Mouse (Mus musculus) hindbrain, postnatal 0 days (tissue): ENCODE measurements around the gene Eomes. TPM values are rescaled to one million over a fixed set of nuclear protein-coding genes. Genes with fewer than 3 reads are reported as not detected.

Experiments
- ATAC-seq: fragments of 200-750 bp; cut with Nextera tagmentation; 2 replicates; pipeline ENCODE4 v1.8.0; 2017; ENCODE audit warnings: mild to moderate bottlenecking, moderate TSS enrichment, moderate library complexity
- DNase-seq: peaks from one replicate; pipeline ENCODE4 v3.0.0-alpha.2; 2015; ENCODE audit warnings: low spot score
- H3K27ac ChIP-seq: fragments of 300-500 bp; sonication (generic); 2 replicates; pipeline ENCODE4 v1.5.1; 2014; ENCODE audit warnings: mild to moderate bottlenecking
- H3K27me3 ChIP-seq: fragments of 300-500 bp; sonication (generic); 2 replicates; pipeline ENCODE4 v1.6.1; 2014; ENCODE audit warnings: low read length, mixed read lengths; ENCODE audit not compliant: insufficient read depth
- H3K36me3 ChIP-seq: fragments of 300-500 bp; sonication (generic); 2 replicates; pipeline ENCODE4 v1.6.1; 2014; ENCODE audit warnings: low read length, mixed read lengths; ENCODE audit not compliant: insufficient read depth
- H3K4me1 ChIP-seq: fragments of 300-500 bp; sonication (generic); 2 replicates; pipeline ENCODE4 v1.6.1; 2014; ENCODE audit warnings: antibody characterized with exemption, low read length, mixed read lengths; ENCODE audit not compliant: insufficient read depth
- H3K4me2 ChIP-seq: fragments of 300-500 bp; sonication (generic); 2 replicates; pipeline ENCODE4 v1.6.1; 2014; ENCODE audit warnings: low read depth, mild to moderate bottlenecking, low read length, moderate library complexity, mixed read lengths
- H3K4me3 ChIP-seq: fragments of 300-500 bp; sonication (generic); 2 replicates; pipeline ENCODE4 v1.5.1; 2014; ENCODE audit warnings: low read length
- H3K9ac ChIP-seq: fragments of 300-500 bp; sonication (generic); replicated peaks from 2 replicates; pipeline ENCODE4 v1.6.1; 2014; ENCODE audit warnings: mild to moderate bottlenecking, low read length, moderate library complexity, mixed read lengths
- H3K9me3 ChIP-seq: fragments of 300-500 bp; sonication (generic); 2 replicates; pipeline ENCODE4 v1.6.1; 2016; ENCODE audit warnings: low read length, mixed read lengths
- CTCF ChIP-seq: IDR thresholded peaks from 2 replicates; pipeline ENCODE4 v1.5.1; 2016; ENCODE audit warnings: antibody characterized with exemption, control low read depth, low read depth
- WGBS: fragments of 180-500 bp; shearing (Covaris S2); extraction: QIAGEN DNeasy Blood & Tissue Kit; methylation state at CpG from one replicate; pipeline ENCODE4 v1.1.7; 2014; 5-methylcytosine and 5-hydroxymethylcytosine counted together
- polyA plus RNA-seq: library from polyadenylated mRNA; unstranded; fragments of >200 nt; fragmentation: Nextera tagmentation; extraction: Ambion mirVana; gene quantifications from 2 replicates; pipeline ENCODE4 v1.2.1, GENCODE M21; 2015
- total RNA-seq: library from RNA; depleted of rRNA; stranded (reverse); fragments of >200 nt; gene quantifications from 2 replicates; pipeline ENCODE4 v1.2.3, GENCODE M21; 2014

The Eomes gene
- total and polyA plus RNA-seq, 2 experiments from 2014 or later, result 8.6 to 19.4 TPM

DNA sequence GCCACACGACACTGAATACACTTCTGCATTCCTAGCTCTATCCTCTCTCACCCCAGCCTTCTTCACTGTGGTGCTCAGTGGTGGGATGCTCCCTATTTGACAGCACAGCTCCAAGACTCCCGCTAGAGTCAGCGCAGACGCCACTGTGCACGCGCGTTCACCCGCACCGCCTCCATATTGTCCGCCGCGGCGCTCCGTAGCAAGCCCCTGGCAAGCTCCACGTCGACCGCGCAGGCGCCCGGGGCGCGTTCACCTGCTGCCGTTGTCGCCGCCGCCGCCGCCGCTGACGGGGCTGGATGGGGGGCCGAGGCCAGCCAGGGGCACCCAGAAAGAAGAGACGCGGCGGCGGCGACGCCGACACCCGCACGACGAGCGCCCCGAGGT lies 28.0 kb downstream of the Eomes start, which contains the start of gene Golga4:
Gene Golga4 (plus strand): TSS at position 248 of the 384 bp plus-strand sequence.
- Histone ChIP-seq H3K4me1 (peaks cover 10% of the 10 kb centered on the region; the same call in 1 of the 2 replicates), H3K36me3 (no peaks in the 10 kb centered on the region), H3K4me2 (peak within 1 kb of the TSS; percentile 92), H3K27me3 (no peaks in the 10 kb centered on the region), H3K9ac (peak within 1 kb of the TSS; percentile 93), H3K27ac (peak within 1 kb of the TSS; percentile 85), H3K9me3 (no peaks in the 10 kb centered on the region), H3K4me3 (peak within 1 kb of the TSS; percentile 92)
- no peak for TF ChIP-seq CTCF
- ATAC-seq (peak; percentile 95), DNase-seq (peak; percentile 95)
- WGBS, result under 1% methylated on average over 43 of the region's 43 CpGs

DNA sequence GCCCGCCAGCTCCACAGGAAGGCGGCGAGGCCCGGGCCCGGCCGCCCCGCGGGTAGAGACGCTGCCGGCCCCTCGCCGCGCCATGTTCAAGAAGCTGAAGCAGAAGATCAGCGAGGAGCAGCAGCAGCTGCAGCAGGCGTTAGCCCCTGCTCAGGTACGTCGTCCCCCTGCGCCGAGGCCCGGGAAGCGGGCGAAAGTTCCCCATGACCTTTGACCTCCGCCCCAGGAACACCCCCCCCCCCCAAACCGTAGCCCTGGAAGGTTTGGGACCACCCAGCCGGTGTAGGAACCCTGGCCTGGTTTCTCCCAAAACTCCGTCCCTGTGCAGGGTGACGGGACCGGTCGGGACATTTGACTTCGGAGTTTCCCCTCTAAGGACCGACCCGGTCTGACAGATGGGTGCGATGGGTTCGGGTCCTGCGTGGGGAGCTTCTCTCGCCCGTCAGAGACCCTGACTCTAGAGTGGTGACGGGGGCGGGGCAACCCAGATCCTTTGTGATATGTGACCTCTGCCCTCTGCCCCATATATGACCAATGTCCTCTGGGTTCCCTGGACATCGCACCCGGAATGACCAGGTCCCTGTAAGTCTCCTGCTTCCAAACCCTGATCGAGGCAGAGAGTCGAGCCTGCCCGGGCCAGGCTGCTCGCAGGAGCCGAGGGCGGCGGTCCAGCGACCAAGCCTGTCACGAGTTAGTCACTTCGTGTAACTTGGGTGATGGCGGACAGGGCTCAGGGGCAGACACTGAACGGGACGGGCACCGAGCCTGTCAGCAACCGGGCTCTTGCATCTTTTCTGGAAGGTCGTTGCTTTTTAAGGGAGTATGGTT lies 28.6 kb downstream of the Eomes start:
- Histone ChIP-seq H3K4me2 (peak overlapping the region; percentile 92), H3K4me3 (peak overlapping the region; percentile 92), H3K9ac (peak overlapping the region; percentile 93), H3K27ac (peak overlapping the region; percentile 85), H3K27me3 (no peaks in the 10 kb centered on the region), H3K9me3 (no peaks in the 10 kb centered on the region), H3K4me1 (peaks cover 10% of the 10 kb centered on the region; the same call in 1 of the 2 replicates), H3K36me3 (no peaks in the 10 kb centered on the region)
- no peak for TF ChIP-seq CTCF
- WGBS, result under 1% methylated on average over 55 of the region's 57 CpGs
- peak; percentile 14 for DNase-seq
- peak; percentile 66 for ATAC-seq

DNA sequence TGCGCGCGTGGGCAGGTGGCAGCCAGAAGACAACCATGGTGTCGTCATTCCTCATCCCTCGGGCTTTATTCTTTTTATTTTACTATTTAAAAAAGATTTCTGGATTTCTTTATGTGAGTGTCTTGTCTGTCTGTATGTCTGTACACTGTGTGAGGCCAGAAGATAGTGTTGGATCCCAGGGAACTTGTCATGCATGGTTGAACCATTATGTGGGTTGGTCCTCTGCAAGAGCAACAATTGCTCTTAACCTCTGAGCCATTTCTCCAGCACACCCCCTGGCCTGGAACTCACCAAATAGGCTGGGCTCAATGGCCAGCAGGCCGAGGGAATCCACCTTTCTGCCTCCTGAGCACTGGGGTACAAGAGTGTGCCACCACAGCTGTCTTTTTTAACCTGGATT lies 29.5 kb downstream of the Eomes start:
- H3K9ac ChIP-seq, result no peak overlapping the region; the same call in 1 of the 2 replicates
- no peaks in the 10 kb centered on the region for H3K36me3 ChIP-seq
- 67% methylated on average over 6 of the region's 6 CpGs for WGBS
- no peak overlapping the region for H3K27ac ChIP-seq
- peak overlapping the region; percentile 92; the same call in 1 of the 2 replicates for H3K4me3 ChIP-seq
- peaks cover 10% of the 10 kb centered on the region; the same call in 1 of the 2 replicates for H3K4me1 ChIP-seq
- H3K9me3 ChIP-seq, result no peaks in the 10 kb centered on the region
- peak overlapping the region; percentile 92 for H3K4me2 ChIP-seq
- no peak for TF ChIP-seq CTCF
- ATAC-seq (no peak), DNase-seq (no peak)
- H3K27me3 ChIP-seq, result no peaks in the 10 kb centered on the region

DNA sequence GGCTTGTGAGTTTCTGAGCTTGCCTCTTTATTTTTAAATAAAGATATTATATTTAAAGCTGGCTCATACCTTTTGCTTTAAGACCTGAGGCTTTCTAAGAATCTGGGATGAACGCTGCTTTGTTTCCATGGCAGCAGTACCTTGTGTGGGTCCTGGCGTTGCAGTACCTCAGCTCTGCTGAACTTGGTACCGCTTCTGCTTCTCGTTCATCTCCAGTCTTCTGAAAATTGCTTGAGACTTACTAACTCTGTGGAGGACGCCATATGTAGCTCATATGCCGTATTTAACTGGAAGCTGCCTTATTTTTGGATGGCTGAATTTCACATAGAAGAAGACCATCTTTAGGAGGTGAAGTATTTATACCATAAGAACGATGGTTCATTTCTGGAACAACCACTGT lies 30.6 kb downstream of the Eomes start:
- H3K4me1 ChIP-seq, result peaks cover 10% of the 10 kb centered on the region; the same call in 1 of the 2 replicates
- no peak for DNase-seq
- no peaks in the 10 kb centered on the region for H3K27me3 ChIP-seq
- WGBS, result 86% methylated on average over 7 of the region's 7 CpGs
- no peaks in the 10 kb centered on the region for H3K36me3 ChIP-seq
- no peak overlapping the region for H3K9ac ChIP-seq
- H3K9me3 ChIP-seq, result no peaks in the 10 kb centered on the region
- no peak for TF ChIP-seq CTCF
- H3K4me3 ChIP-seq, result no peak overlapping the region
- ATAC-seq, result no peak
- no peak overlapping the region for H3K27ac ChIP-seq
- peak overlapping the region; percentile 18; the same call in 1 of the 2 replicates for H3K4me2 ChIP-seq

DNA sequence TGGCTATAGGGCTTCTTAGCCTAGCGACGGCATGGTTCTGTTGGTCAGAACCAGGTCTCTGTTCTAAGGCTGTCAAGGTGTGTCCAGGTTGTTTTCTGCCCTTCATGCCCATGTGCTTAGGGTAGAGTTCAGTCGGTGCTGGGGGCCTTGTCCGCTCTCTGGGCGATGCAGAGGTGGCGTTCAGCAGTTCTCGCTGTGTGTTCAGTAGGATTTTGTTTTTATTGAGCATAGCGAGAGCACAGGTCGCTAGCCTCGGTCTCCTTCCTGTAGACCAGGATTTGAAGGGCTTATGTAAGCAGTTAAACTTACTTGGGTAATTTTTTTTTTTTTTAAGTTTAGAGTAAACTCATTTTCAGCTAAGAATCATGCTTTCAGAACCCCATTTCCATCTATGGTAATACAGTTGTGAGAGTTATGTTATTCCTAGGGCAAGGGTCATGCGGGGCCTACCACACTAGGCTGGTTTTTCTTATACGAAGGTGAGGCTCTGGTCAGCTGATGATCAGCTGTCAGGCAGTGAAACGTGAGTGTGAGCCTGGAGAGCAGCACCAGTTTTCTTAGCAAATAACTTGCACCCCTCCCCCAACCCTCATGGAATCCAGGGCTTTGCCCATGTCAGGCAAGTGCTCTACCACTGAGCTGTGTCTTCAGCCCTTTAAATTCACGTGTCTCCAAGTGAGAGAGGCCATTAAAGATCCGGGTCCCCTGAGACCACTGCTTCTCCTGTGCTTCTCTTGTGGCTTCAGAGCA lies 33.1 kb downstream of the Eomes start:
- no peaks in the 10 kb centered on the region for H3K9me3 ChIP-seq
- ATAC-seq (no peak), DNase-seq (no peak)
- H3K4me3 ChIP-seq, result no peak overlapping the region
- peaks cover 10% of the 10 kb centered on the region; the same call in 1 of the 2 replicates for H3K4me1 ChIP-seq
- H3K27me3 ChIP-seq, result no peaks in the 10 kb centered on the region
- H3K36me3 ChIP-seq, result peaks cover 11% of the 10 kb centered on the region; the same call in 1 of the 2 replicates
- no peak for TF ChIP-seq CTCF
- H3K9ac ChIP-seq, result no peak overlapping the region
- H3K4me2 ChIP-seq, result no peak overlapping the region
- no peak overlapping the region for H3K27ac ChIP-seq
- WGBS, result 76% methylated on average over 15 of the region's 15 CpGs

DNA sequence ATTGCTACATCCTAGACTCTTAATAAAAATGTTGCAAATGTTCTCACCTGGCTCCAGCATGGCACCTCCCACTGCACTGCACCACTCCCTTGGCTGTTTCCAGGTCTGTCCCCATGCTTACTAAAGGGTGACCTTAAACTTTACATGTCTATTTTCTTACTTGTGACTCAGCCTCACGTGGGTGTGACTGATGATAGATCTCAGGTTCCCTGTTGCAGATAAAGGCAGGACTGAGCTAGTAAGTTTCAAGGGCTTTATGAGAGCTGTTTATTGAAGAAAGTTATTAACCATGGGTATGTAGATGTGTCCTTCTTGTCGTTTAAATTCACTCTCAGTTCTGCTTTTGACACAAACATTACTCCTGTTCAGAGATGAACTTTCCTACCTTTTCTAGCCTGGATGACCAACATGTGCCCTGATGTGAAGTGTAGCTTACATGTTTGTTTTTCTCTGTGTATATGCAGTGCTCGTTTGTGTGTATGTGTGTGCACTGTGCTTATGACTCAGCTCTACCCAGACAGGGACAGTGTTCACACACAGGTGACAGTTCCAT lies 34.7 kb downstream of the Eomes start:
- DNase-seq (no peak), ATAC-seq (no peak)
- Histone ChIP-seq H3K27me3 (no peaks in the 10 kb centered on the region), H3K36me3 (peaks cover 11% of the 10 kb centered on the region; the same call in 1 of the 2 replicates), H3K4me2 (no peak overlapping the region), H3K4me1 (peaks cover 6% of the 10 kb centered on the region; the same call in 1 of the 2 replicates), H3K9ac (no peak overlapping the region), H3K27ac (no peak overlapping the region), H3K4me3 (no peak overlapping the region), H3K9me3 (no peaks in the 10 kb centered on the region)
- WGBS, result 93% methylated on average over 3 of the region's 3 CpGs
- TF ChIP-seq CTCF, result no peak
